Mouse (Mus musculus) megakaryocyte, embryonic 14.5 days (primary cell): Measurements from ENCODE around the gene Col4a1. TPM values are rescaled to one million over a fixed set of nuclear protein-coding genes. Genes with fewer than 3 reads are reported as not detected.

ENCODE experiments used
- H3K27me3 ChIP-seq: replicated peaks from 2 replicates; pipeline ENCODE3; 2012; ENCODE audit warnings: inconsistent platforms
- H3K36me3 ChIP-seq: replicated peaks from 2 replicates; pipeline ENCODE3; 2012; ENCODE audit warnings: low read length, inconsistent platforms, mixed read lengths
- H3K4me1 ChIP-seq: 2 replicates; pipeline ENCODE4 v1.6.1; 2012; ENCODE audit warnings: inconsistent platforms
- H3K4me3 ChIP-seq: replicated peaks from 2 replicates; pipeline ENCODE3; 2012; ENCODE audit warnings: moderate library complexity, mild to moderate bottlenecking, inconsistent platforms
- H3K9me3 ChIP-seq: 2 replicates; pipeline ENCODE4 v1.6.1; 2012; ENCODE audit warnings: inconsistent platforms
- FLI1 ChIP-seq: IDR thresholded peaks from 2 replicates; pipeline ENCODE4 v1.6.1; 2012; ENCODE audit warnings: low read length, inconsistent platforms, mixed read lengths
- GATA1 ChIP-seq: IDR thresholded peaks from 3 replicates; pipeline ENCODE4 v1.6.1; 2012; ENCODE audit warnings: mixed read lengths, low read length, inconsistent platforms, borderline replicate concordance
- polyA plus RNA-seq: library from polyadenylated mRNA; stranded (reverse); fragments of >175 nt; gene quantifications from 2 replicates; pipeline ENCODE4 v1.2.3, GENCODE M21; 2012; ENCODE audit warnings: low replicate concordance; ENCODE audit not compliant: insufficient read depth

Col4a1 gene
- polyA plus RNA-seq, 1 experiment = 0.67 TPM

DNA sequence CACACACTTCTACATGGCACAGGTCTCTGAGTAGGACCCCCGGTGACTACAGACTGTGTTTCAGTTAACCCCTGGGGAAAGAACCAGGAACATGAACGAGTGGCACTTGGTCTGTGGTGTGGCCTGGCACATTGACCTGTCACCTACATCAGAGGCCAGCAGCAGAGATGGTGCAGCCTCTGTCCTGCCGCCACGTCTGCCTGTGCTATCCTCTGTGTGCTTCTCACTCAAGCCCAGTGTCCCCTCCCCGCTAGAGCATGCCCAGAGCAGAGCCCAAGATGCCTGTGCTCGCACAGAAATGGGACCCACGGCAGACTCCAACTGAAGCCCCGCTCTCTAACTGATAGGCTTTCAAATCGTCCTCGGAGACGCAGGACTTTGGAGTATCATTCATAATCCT, 6.8 kb upstream of the Col4a1 start:
- Histone ChIP-seq H3K27me3 (peaks cover 60% of the 10 kb centered on the region), H3K36me3 (no peaks in the 10 kb centered on the region)

DNA sequence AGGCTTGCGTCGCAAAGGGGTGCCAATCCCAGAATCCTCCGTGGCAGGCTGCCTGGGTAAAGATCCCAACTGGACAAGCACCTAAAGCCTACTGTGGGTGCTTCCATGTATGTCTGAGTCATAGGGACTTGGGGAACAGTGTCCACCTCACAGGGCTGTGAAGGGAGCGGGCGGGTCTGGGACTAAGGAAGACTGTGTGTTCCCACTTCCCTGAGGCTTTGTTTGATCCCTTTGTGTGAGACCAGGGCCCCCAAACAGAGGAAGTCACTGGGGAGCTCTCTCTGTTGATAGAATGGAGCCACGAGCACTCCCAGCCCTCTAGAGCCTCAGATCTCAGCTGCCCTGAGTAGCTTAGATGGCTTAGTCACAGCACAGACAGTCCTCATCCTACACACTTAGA, 3.5 kb upstream of the Col4a1 start:
- Histone ChIP-seq H3K4me3 (no peak overlapping the region), H3K9me3 (no peaks in the 10 kb centered on the region), H3K36me3 (no peaks in the 10 kb centered on the region), H3K4me1 (peaks cover 43% of the 10 kb centered on the region), H3K27me3 (peaks cover 93% of the 10 kb centered on the region)
- TF ChIP-seq GATA1 (no peak), FLI1 (no peak)

More for the DNA sequence above, 6.8 kb upstream of the Col4a1 start:
- H3K9me3 ChIP-seq = no peaks in the 10 kb centered on the region
- TF ChIP-seq GATA1 = no peak
- TF ChIP-seq FLI1 = no peak
- peaks cover 47% of the 10 kb centered on the region for H3K4me1 ChIP-seq
- peak overlapping the region; percentile 33 for H3K4me3 ChIP-seq

DNA sequence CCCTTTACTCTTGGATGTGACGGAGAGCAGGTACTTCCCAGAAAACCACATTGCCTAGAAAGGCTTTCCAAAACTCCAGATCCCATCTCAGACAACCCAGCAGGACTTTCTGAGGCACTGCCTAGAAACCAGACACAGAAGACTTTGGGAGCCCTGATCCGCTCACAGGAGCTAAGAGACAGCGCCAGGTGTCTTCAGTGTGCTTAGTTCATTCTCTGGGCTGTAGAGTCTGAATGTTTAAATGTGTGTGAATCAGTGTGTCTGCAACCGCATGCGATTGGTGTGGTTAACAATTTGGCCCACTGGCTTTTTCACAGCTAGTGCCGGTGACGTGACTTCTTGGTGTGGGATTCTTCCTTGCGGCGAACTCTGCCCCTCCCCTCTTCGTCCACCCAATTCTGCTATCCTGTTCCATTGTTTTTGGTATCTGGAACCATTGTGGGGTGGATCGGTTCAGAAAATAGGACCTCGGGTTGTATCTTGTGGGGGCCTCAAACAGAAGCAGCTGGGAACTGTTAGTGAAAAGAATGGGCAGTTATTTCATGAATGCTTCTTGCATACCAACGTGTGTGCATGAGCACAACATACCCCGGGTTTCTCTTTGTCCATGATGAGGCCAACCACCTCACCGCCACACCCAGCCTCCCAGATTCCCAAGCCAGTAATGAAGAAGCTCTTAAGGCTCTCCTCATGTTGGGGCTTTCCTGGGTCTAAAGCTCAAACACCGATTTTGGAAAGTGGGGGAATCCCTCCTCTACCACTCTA, 2.7 kb upstream of the Col4a1 start:
- TF ChIP-seq GATA1 = no peak
- TF ChIP-seq FLI1 = no peak
- peaks cover 93% of the 10 kb centered on the region for H3K27me3 ChIP-seq
- no peaks in the 10 kb centered on the region for H3K36me3 ChIP-seq
- no peaks in the 10 kb centered on the region for H3K9me3 ChIP-seq
- H3K4me3 ChIP-seq = no peak overlapping the region
- peaks cover 43% of the 10 kb centered on the region for H3K4me1 ChIP-seq

DNA sequence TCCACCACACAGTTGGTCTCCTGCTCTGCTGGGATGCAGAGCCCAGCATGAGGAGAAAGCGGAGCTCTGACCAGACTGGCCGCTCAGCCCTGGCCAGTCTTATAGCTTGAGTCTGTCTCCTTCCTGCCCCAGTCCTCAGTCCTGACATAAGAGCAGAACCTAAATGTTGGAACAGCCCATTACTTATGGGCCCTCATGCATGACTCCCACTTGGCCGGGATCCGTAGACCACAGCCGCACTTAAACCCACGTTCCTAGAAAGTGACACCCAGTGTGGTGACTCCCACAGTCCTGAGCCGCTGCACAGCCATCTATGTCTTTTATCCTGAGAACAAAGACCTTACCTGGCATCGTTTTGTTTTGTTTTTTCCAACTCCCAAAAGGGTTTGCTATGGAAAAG, 2.0 kb upstream of the Col4a1 start:
- no peak overlapping the region for H3K4me3 ChIP-seq
- no peaks in the 10 kb centered on the region for H3K36me3 ChIP-seq
- peaks cover 43% of the 10 kb centered on the region for H3K4me1 ChIP-seq
- H3K27me3 ChIP-seq = peaks cover 95% of the 10 kb centered on the region
- H3K9me3 ChIP-seq = no peaks in the 10 kb centered on the region
- TF ChIP-seq FLI1 (no peak), GATA1 (no peak)

DNA sequence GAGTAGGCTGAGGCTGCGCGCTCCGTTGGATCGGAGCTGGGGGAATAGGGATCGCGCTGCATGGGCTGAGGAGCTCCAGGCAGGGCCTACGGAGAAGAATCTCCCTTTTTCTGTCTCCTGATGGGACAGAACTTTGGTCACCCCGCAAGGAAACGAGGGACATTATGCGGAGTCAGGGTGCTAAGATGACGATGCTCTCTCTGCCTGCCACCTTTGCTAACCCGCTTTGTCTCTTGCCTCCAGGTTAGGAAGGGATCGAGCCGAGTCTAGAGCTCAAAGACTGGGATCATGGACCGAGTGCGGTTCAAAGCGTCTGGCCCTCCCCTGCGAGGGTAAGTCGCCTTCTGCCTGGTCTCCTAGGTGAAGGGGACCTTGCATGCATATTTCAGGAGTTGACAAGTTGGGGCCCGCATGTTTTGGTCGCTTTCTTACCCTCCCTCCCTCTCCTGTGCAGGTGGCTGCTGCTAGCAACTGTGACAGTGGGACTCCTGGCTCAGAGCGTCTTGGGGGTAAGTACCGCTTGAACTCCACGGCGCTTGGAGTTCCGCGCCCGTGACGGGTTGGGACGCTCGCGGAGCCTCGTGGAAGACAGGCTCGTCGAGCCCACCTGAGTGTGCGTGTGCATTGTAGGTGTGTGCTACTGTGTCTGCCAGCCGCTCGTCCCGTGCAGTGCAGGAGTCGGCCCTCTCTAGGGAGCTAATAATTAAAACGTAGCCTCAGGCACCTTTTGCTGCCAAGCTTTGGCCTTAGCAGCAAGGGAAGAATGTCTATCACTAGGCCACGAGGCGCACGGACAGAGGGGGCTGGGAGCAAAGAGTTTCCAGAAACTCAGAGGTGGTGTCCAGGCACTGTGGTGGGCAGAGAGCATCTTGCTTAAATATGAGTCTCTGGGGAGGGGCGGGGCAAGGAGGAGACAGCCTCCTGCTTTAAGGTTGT, 818 bp upstream of the Col4a1 start:
- Histone ChIP-seq H3K4me3 (peak overlapping the region; percentile 87), H3K9me3 (no peaks in the 10 kb centered on the region), H3K4me1 (peaks cover 39% of the 10 kb centered on the region), H3K27me3 (peaks cover 97% of the 10 kb centered on the region), H3K36me3 (no peaks in the 10 kb centered on the region)
- no peak for TF ChIP-seq FLI1
- TF ChIP-seq GATA1 = no peak

DNA sequence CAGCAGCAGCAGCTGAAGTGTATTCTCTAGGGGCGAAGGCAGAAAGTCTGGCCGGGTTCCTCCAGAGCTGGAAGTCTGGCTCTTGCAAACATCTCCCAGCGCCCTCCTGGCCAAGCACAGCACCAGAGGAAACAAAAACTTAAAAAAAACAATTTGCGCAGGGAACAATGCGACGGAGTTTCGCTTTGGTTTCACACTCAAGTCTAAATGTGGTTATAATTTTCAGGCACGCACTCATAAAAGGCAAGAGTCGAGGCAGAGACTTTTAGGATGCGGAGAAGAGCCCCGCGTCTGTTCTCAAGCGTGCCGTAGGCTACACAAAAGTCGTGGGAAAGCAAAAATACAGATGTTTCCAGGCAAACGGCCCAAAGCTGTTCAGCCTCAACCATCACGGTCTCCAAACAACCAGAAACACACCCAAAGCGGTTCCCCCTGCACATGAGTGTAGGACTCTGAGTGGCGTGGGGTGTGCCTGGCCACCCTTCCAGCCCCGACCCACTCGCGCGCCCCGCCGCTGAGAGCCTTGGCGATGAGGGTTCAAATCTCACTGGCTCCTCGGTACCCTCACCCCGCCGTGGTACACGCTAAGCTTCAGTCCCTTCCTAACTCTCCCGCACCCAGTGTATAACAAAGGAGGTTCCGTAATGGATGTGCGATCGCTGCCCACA, 811 bp downstream of the Col4a1 start:
- TF ChIP-seq GATA1 = no peak
- Histone ChIP-seq H3K4me1 (peaks cover 37% of the 10 kb centered on the region), H3K4me3 (peak overlapping the region; percentile 87), H3K9me3 (no peaks in the 10 kb centered on the region), H3K27me3 (peaks cover 96% of the 10 kb centered on the region), H3K36me3 (no peaks in the 10 kb centered on the region)

DNA sequence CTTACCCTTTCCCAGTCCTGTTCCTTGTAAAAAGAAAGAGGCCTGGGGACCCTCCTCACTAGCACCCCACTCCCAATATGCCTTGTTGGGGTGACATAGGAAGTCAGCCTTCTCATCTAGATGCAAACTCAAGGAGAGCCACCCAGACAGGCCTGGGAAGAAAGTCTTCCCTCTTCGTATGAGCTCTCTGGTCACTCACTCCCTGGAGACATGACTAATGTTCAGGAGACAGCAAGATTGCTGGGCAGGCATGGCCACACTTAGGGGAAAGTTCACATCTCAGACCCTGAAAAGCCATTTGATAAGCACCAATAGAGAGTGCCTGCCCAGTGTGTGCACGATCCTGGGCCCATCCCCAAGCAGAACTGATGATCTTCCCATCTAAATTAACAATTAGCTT, 2.6 kb downstream of the Col4a1 start:
- no peak for TF ChIP-seq FLI1
- TF ChIP-seq GATA1 = no peak
- Histone ChIP-seq H3K4me3 (no peak overlapping the region), H3K27me3 (peaks cover 86% of the 10 kb centered on the region), H3K9me3 (peaks cover 6% of the 10 kb centered on the region), H3K36me3 (no peaks in the 10 kb centered on the region), H3K4me1 (peaks cover 25% of the 10 kb centered on the region)

DNA sequence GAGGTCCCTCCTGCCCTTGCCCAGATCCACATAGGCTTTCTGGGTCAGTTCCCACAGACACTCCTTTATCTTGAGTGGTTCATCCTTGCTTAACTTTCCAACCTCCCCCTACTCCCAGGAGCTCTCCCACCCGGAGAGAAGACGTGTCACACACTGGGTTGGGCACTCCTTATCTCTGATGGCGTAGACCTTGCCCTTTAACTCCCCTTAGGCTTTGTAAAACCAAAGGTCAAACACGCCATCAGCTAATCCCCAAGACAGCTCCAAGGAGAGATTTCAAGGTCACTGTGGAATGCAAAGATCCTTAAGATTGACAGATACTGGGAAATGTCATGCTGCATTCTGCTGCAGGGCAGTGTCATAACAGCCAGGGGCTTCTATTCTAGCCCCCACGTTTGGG, 3.4 kb downstream of the Col4a1 start:
- no peak overlapping the region for H3K4me3 ChIP-seq
- H3K36me3 ChIP-seq = no peaks in the 10 kb centered on the region
- H3K9me3 ChIP-seq = peaks cover 6% of the 10 kb centered on the region
- peaks cover 25% of the 10 kb centered on the region for H3K4me1 ChIP-seq
- no peak for TF ChIP-seq FLI1
- TF ChIP-seq GATA1 = no peak
- H3K27me3 ChIP-seq = peaks cover 86% of the 10 kb centered on the region

DNA sequence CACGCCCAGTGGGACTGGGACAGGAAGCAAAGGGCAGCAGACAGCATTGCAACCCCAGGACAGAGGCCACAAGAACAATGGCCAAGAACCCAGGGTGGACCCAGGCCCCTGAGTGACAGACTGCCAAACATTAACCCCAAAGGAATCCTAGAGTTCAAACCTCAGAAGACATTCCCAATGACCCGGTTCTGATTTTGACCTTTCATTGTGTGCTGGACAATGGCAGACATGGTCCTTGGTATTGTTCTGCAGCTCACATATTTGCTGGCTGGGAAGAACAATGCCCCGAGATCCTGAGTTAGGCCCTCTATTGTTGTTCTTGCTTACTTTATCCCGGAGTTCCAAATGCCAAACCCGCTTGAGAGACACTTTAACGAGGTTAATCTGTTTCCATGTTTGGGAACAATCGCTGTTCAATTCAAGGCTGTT, 4.0 kb downstream of the Col4a1 start:
- Histone ChIP-seq H3K27me3 (peaks cover 83% of the 10 kb centered on the region), H3K4me3 (no peak overlapping the region), H3K36me3 (no peaks in the 10 kb centered on the region), H3K9me3 (peaks cover 6% of the 10 kb centered on the region), H3K4me1 (peaks cover 22% of the 10 kb centered on the region)
- TF ChIP-seq GATA1 = no peak
- no peak for TF ChIP-seq FLI1
